Mouse (Mus musculus): ENCODE results near the gene Lin7a.
A peak's percentile ranks its signal among the peaks of the same experiment; 100 is the strongest.

Lin7a gene

GRCm38 (mm10) chr10:107341151-107341550 is 69.7 kb downstream of the Lin7a start:
- no peak for DNase-seq

- no peak for DNase-seq
Measured at GRCm38 (mm10) chr10:107344200-107344599, 72.7 kb downstream of the Lin7a start.

- no peak for DNase-seq
Measured at GRCm38 (mm10) chr10:107347842-107348241, 76.4 kb downstream of the Lin7a start.

GRCm38 (mm10) chr10:107351696-107352485 is 80.4 kb downstream of the Lin7a start:
- no peak for DNase-seq

- DNase-seq, result no peak
Measured at GRCm38 (mm10) chr10:107353483-107353882, 82.0 kb downstream of the Lin7a start.

GRCm38 (mm10) chr10:107358443-107359040 is 87.1 kb downstream of the Lin7a start:
- no peak for DNase-seq

- DNase-seq, result no peak
Measured at GRCm38 (mm10) chr10:107359296-107359695, 87.8 kb downstream of the Lin7a start.

GRCm38 (mm10) chr10:107361546-107361945 is 90.1 kb downstream of the Lin7a start:
- peak; percentile 51 to 58 for DNase-seq

- DNase-seq, result no peak
Measured at GRCm38 (mm10) chr10:107362026-107362425, 90.5 kb downstream of the Lin7a start.

GRCm38 (mm10) chr10:107363049-107363816 is 91.7 kb downstream of the Lin7a start:
- no peak for DNase-seq

- DNase-seq, result no peak
Measured at GRCm38 (mm10) chr10:107377218-107377617, 105.7 kb downstream of the Lin7a start.

- DNase-seq, result no peak
Measured at GRCm38 (mm10) chr10:107381143-107381746, 109.8 kb downstream of the Lin7a start.

- no peak for DNase-seq
Measured at GRCm38 (mm10) chr10:107383825-107384224, 112.3 kb downstream of the Lin7a start.

- DNase-seq, result peak; percentile 51 to 55
Measured at GRCm38 (mm10) chr10:107389505-107389904, 118.0 kb downstream of the Lin7a start.

- no peak for DNase-seq
Measured at GRCm38 (mm10) chr10:107405347-107405746, 133.9 kb downstream of the Lin7a start.

- no peak for DNase-seq
Measured at GRCm38 (mm10) chr10:107418306-107418705, 146.8 kb downstream of the Lin7a start.

GRCm38 (mm10) chr10:107436967-107437366 is 165.5 kb downstream of the Lin7a start:
- DNase-seq, result no peak

GRCm38 (mm10) chr10:107442781-107443180 is 171.3 kb downstream of the Lin7a start:
- peak; percentile 11 to 16 for DNase-seq

- no peak for DNase-seq
Measured at GRCm38 (mm10) chr10:107449496-107450330, 178.2 kb downstream of the Lin7a start.

GRCm38 (mm10) chr10:107467819-107468218 is 196.3 kb downstream of the Lin7a start:
- DNase-seq, result no peak
